Mouse (Mus musculus) C2C12 (cell line): ENCODE results near the gene Rnf185. TPM values are rescaled to one million over a fixed set of nuclear protein-coding genes. Genes with fewer than 3 reads are reported as not detected.

Experiments
- H3K27me3 ChIP-seq: one replicate; pipeline ENCODE4 v1.6.1; 2011; ENCODE audit not compliant: control insufficient read depth, insufficient read depth, insufficient read length
- H3K36me3 ChIP-seq: one replicate; pipeline ENCODE4 v1.6.1; 2011; ENCODE audit not compliant: control insufficient read depth, insufficient read depth
- H3K4me3 ChIP-seq: one replicate; pipeline ENCODE4 v1.5.1; 2011; ENCODE audit warnings: mild to moderate bottlenecking, control low read depth; ENCODE audit not compliant: poor library complexity, insufficient read depth, severe bottlenecking
- H3K79me2 ChIP-seq: one replicate; pipeline ENCODE4 v1.6.1; 2011; ENCODE audit not compliant: control insufficient read depth, insufficient read depth
- H3K79me3 ChIP-seq: one replicate; pipeline ENCODE4 v1.6.1; 2011; ENCODE audit warnings: low read depth, control low read depth
- H3ac ChIP-seq: one replicate; pipeline ENCODE3; 2011; ENCODE audit warnings: low read depth; ENCODE audit not compliant: control insufficient read depth, insufficient read length
- CEBPB ChIP-seq: IDR thresholded peaks from one replicate; pipeline ENCODE4 v1.6.1; 2011; ENCODE audit warnings: low read depth, mild to moderate bottlenecking, control low read depth, moderate library complexity
- CTCF ChIP-seq: IDR thresholded peaks from one replicate; pipeline ENCODE4 v1.5.1; 2011; ENCODE audit not compliant: control insufficient read depth, insufficient read depth, insufficient read length
- FOSL1 ChIP-seq: IDR thresholded peaks from one replicate; pipeline ENCODE4 v1.8.0; 2011; ENCODE audit warnings: mild to moderate bottlenecking, low read length; ENCODE audit not compliant: poor library complexity, insufficient read depth, severe bottlenecking
- MAX ChIP-seq: IDR thresholded peaks from one replicate; pipeline ENCODE4 v1.6.1; 2011; ENCODE audit warnings: mild to moderate bottlenecking, control low read depth
- MYOD1 ChIP-seq: IDR thresholded peaks from one replicate; pipeline ENCODE4 v1.6.1; 2011; ENCODE audit warnings: low read depth; ENCODE audit not compliant: control insufficient read depth, insufficient read length
- MYOG ChIP-seq: IDR thresholded peaks from one replicate; pipeline ENCODE4 v1.6.1; 2011; ENCODE audit not compliant: control insufficient read depth, insufficient read length; ENCODE audit errors: extremely low read depth
- USF1 ChIP-seq: IDR thresholded peaks from one replicate; pipeline ENCODE4 v1.6.1; 2011; ENCODE audit warnings: low read depth, mild to moderate bottlenecking, control low read depth, moderate library complexity
- polyA plus RNA-seq: library from polyadenylated mRNA; unstranded; fragments of >200 nt; fragmentation: generic; extraction: Trizol; gene quantifications from one replicate; pipeline ENCODE4 v1.2.1, GENCODE M21; 2012; ENCODE audit warnings: missing spikeins

Gene Rnf185
- polyA plus RNA-seq, 1 experiment, result 18.9 TPM

DNA sequence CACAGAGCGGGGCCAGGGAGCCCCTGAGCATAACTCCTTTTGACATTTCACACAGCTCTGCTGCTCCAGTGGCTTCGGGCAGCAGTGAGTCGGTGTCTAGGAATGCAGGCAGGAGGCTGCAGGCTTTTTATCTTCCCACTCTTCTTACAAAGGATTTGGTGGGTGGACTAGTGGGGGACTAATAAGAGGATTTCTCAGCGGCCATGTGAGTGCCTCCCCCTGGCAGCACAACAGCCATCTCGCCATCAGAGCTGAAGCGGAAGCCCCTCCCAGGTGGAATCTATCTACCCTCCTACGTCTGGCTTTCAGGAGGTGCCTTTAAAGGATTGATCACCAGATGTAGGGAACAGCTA lies 77.9 kb downstream of the Rnf185 start:
- TF ChIP-seq MYOD1 (peak; percentile 18), CEBPB (no peak)
- H3K36me3 ChIP-seq, result no peaks in the 10 kb centered on the region
- peak overlapping the region; percentile 60 for H3ac ChIP-seq
- peaks cover 37% of the 10 kb centered on the region for H3K79me2 ChIP-seq
- H3K4me3 ChIP-seq, result no peak overlapping the region
- H3K27me3 ChIP-seq, result no peaks in the 10 kb centered on the region
- no peaks in the 10 kb centered on the region for H3K79me3 ChIP-seq

DNA sequence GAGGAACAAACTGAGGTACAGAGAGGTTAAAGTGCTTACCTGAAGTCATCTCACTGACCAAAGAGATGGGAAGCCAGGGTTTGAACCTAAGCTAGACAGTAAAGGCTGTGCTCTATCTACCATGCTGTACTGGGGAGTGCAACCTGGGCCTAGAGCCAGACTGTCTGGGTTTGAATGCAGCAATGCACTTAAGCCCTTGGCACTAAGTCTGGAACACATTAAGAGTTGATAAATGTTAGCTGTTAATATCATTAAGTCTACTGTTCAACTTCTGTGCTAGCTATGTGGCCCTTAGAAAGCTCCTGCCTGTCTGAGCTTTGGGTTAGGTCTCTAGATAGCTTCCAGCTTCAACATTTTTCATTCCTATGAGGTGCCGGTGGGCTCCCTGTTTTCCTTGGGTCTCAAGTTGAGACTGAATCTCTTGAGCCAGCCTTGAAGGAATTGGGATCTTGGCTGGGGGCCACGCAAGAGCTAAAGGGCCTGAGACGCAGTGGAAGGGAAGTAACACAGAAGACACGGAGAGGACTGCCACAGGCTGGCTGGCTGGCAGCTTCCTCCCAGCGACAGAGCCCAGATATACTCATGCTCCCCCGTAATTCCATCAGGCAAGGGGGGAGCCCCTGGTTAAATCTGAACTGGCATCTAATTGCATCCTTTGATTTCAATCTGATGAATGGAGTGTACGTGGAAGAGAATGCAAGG lies 78.4 kb downstream of the Rnf185 start:
- TF ChIP-seq USF1 (no peak), MYOD1 (no peak), MYOG (no peak), FOSL1 (no peak), CEBPB (no peak), MAX (no peak), CTCF (no peak)
- H3K79me2 ChIP-seq, result peaks cover 42% of the 10 kb centered on the region
- no peaks in the 10 kb centered on the region for H3K36me3 ChIP-seq
- peak overlapping the region; percentile 57 for H3ac ChIP-seq
- H3K27me3 ChIP-seq, result no peaks in the 10 kb centered on the region
- H3K79me3 ChIP-seq, result no peaks in the 10 kb centered on the region
- H3K4me3 ChIP-seq, result no peak overlapping the region

DNA sequence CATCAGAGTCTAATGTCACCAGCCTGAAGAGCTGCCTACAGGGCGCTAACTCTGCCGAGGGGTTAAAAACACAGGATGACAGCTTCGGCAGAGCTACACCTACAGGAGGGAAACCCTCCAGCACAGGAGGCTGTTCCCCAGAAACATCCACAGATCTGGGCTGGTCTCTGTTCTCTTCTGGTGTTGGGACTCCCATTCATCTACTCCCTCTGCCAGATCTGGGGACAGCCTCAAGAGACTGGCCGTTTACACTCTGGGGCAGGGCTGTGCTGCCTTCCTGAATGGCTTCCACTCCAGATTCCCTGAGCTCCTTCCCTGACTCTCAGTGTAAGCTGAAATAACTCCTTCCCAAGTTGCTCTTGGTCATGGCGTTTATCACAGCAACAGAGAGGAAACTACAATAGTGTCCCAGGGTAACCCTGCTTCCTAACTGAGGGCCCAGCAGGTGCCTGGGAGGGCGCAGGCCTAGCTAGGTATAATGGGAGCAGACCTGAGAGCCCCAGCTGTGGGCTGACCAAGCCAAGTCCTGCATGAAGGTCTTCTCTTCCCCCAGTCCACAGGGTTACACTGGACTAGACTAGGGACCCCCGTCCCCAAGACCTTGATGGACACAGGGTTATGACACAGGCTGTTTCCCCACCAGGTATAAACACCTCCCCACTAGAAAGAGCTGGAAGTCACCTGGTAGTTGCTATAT lies 80.4 kb downstream of the Rnf185 start:
- H3K79me3 ChIP-seq, result peaks cover 3% of the 10 kb centered on the region
- H3K4me3 ChIP-seq, result peak overlapping the region; percentile 24
- TF ChIP-seq CTCF (no peak), MYOD1 (no peak), FOSL1 (no peak), CEBPB (no peak), MYOG (no peak), MAX (no peak), USF1 (no peak)
- H3K79me2 ChIP-seq, result peaks cover 62% of the 10 kb centered on the region
- peak overlapping the region; percentile 51 for H3ac ChIP-seq
- H3K36me3 ChIP-seq, result peaks cover 9% of the 10 kb centered on the region
- H3K27me3 ChIP-seq, result no peaks in the 10 kb centered on the region

DNA sequence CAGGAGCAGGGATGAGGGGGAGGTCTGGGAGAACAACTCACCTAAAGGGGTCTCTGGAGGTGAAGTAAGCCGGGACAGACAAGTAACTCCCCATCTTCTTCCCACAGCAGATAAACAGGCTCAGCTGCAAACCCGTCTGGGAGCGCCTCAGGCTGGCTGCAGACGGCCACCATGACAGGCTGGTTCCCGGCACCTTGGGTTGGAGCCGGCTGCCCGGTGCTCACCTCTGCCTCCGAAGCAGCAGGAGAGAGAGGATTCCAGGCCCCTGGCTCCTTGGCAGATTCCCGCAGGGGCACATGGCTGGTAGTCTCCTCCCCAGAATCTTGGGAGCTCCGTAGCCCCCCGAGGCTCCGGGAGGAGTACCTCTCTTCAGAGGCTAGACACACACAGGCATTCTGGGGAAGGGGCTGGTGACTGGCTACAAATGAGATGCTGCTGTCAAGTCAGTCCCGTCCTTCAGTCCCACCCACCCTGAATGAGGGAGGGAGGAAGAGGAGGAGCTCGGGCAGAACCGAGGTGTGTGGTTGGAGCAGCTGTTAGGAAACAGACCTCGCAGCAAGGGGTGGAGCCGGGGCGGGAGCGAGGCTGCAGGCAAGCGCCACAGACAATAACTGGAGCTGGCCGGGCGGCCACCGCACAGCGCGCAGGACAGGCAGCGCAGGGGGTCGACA lies 81.1 kb downstream of the Rnf185 start:
- Histone ChIP-seq H3K79me3 (peaks cover 3% of the 10 kb centered on the region), H3K79me2 (peaks cover 63% of the 10 kb centered on the region), H3K27me3 (no peaks in the 10 kb centered on the region), H3K4me3 (peak overlapping the region; percentile 46), H3ac (peak overlapping the region; percentile 68), H3K36me3 (peaks cover 9% of the 10 kb centered on the region)
- TF ChIP-seq CEBPB, result no peak
- TF ChIP-seq USF1, result no peak
- no peak for TF ChIP-seq CTCF
- TF ChIP-seq MYOD1, result peak; percentile 24

DNA sequence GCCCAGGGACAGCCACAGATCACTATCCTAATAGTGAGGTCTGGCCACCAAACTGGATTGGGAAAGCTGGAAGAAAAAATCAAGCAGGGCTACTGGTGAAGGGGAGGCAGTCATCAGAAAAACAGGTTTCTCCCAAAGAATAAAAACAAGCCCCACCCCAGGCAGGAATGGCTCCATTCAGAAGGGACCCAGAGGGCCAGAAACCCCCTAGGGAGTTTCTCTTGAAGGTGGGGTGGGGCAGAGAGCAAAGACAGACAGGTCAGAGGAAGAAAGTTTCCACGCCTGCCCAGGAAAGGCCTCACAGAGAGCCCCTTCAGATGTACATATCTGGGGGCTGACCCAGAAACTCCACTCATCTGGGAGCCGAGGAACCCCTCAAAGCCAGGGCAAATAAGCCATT lies 82.0 kb downstream of the Rnf185 start:
- no peak overlapping the region for H3K4me3 ChIP-seq
- H3ac ChIP-seq, result peak overlapping the region; percentile 34
- peaks cover 3% of the 10 kb centered on the region for H3K79me3 ChIP-seq
- no peaks in the 10 kb centered on the region for H3K27me3 ChIP-seq
- peaks cover 64% of the 10 kb centered on the region for H3K79me2 ChIP-seq
- TF ChIP-seq CTCF, result no peak
- peaks cover 9% of the 10 kb centered on the region for H3K36me3 ChIP-seq

DNA sequence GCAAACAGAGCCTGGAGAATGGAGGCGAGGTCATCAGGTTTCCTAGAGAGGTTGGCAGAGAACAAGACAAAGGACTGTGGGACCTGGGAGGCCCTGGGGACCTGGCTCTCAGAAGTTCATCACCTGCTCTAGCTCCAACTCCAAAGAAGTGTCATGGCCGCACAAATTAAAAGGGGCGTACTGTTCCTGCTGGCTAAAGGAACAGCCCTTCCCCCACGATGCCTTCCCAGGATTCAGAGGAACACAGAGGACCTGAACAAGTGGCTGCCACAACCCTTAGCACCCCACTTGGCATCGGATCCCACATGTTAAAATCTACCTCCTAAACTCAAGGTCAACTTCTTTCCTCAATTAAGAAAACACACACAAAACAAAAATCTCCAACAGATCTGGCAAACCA lies 82.7 kb downstream of the Rnf185 start:
- Histone ChIP-seq H3K4me3 (no peak overlapping the region), H3ac (no peak overlapping the region)
- TF ChIP-seq USF1, result no peak

More for the DNA sequence above, 82.7 kb downstream of the Rnf185 start:
- Histone ChIP-seq H3K27me3 (no peaks in the 10 kb centered on the region), H3K79me3 (peaks cover 3% of the 10 kb centered on the region), H3K79me2 (peaks cover 69% of the 10 kb centered on the region), H3K36me3 (peaks cover 9% of the 10 kb centered on the region)
